Mouse (Mus musculus): ENCODE measurements around the gene Mdh1.

The Mdh1 gene

GRCm38 (mm10) chr11:21571700-21572381, at the start of gene Mdh1, which contains the start of gene Wdpcp:
Gene Mdh1, minus strand, starts transcription at chr11:21572367.
Gene Wdpcp, plus strand, starts transcription at chr11:21572235.
- DNase-seq (ENCODE audit: low spot score), result peak; percentile 77

- DNase-seq (ENCODE audit: low spot score), result no peak
Observed at GRCm38 (mm10) chr11:21615915-21616314, 43.7 kb upstream of the Mdh1 start.

GRCm38 (mm10) chr11:21602497-21602896, 30.3 kb upstream of the Mdh1 start:
- no peak for DNase-seq (ENCODE audit: low spot score)

GRCm38 (mm10) chr11:21583286-21583685, 11.1 kb upstream of the Mdh1 start:
- DNase-seq (ENCODE audit: low spot score), result no peak

GRCm38 (mm10) chr11:21581472-21581871, 9.3 kb upstream of the Mdh1 start:
- no peak for DNase-seq (ENCODE audit: low spot score)

GRCm38 (mm10) chr11:21570973-21571372, 1.2 kb downstream of the Mdh1 start:
- no peak for DNase-seq (ENCODE audit: low spot score)

- DNase-seq (ENCODE audit: low spot score), result no peak
Observed at GRCm38 (mm10) chr11:21570109-21570474, 2.1 kb downstream of the Mdh1 start.

GRCm38 (mm10) chr11:21569456-21570108, 2.6 kb downstream of the Mdh1 start:
- DNase-seq (ENCODE audit: low spot score), result no peak

GRCm38 (mm10) chr11:21569002-21569401, 3.2 kb downstream of the Mdh1 start:
- no peak for DNase-seq (ENCODE audit: low spot score)

- no peak for DNase-seq (ENCODE audit: low spot score)
Observed at GRCm38 (mm10) chr11:21567733-21568132, 4.4 kb downstream of the Mdh1 start.

- no peak for DNase-seq (ENCODE audit: low spot score)
Observed at GRCm38 (mm10) chr11:21566934-21567333, 5.2 kb downstream of the Mdh1 start.

GRCm38 (mm10) chr11:21564681-21565405, 7.3 kb downstream of the Mdh1 start:
- no peak for DNase-seq (ENCODE audit: low spot score)

- no peak for DNase-seq (ENCODE audit: low spot score)
Observed at GRCm38 (mm10) chr11:21563617-21564325, 8.4 kb downstream of the Mdh1 start.

- no peak for DNase-seq (ENCODE audit: low spot score)
Observed at GRCm38 (mm10) chr11:21561347-21561746, 10.8 kb downstream of the Mdh1 start.

- no peak for DNase-seq (ENCODE audit: low spot score)
Observed at GRCm38 (mm10) chr11:21559727-21560126, 12.4 kb downstream of the Mdh1 start.

GRCm38 (mm10) chr11:21552049-21552448, 20.1 kb downstream of the Mdh1 start:
- DNase-seq (ENCODE audit: low spot score), result no peak

- DNase-seq (ENCODE audit: low spot score), result no peak
Observed at GRCm38 (mm10) chr11:21550222-21551173, 21.7 kb downstream of the Mdh1 start.

- no peak for DNase-seq (ENCODE audit: low spot score)
Observed at GRCm38 (mm10) chr11:21549754-21550153, 22.4 kb downstream of the Mdh1 start.

- no peak for DNase-seq (ENCODE audit: low spot score)
Observed at GRCm38 (mm10) chr11:21549052-21549451, 23.1 kb downstream of the Mdh1 start.

- DNase-seq (ENCODE audit: low spot score), result no peak
Observed at GRCm38 (mm10) chr11:21547518-21547917, 24.6 kb downstream of the Mdh1 start.

GRCm38 (mm10) chr11:21546671-21547070, 25.5 kb downstream of the Mdh1 start:
- no peak for DNase-seq (ENCODE audit: low spot score)
